Mouse (Mus musculus): ENCODE results near the gene Dgat2l6.

Gene Dgat2l6

GRCm38 (mm10) chrX:100524471-100524870 lies at the start of gene Dgat2l6:
Gene Dgat2l6, plus strand, starts transcription at chrX:100524838.
- no peak for DNase-seq (ENCODE audit: low read depth, low spot score)

- DNase-seq (ENCODE audit: low read depth, low spot score), result no peak
These were observed 48.9 kb upstream of the Dgat2l6 start for GRCm38 (mm10) chrX:100475569-100476223.

- peak; percentile 62 for DNase-seq (ENCODE audit: low read depth, low spot score)
These were observed 44.3 kb upstream of the Dgat2l6 start for GRCm38 (mm10) chrX:100480317-100480716.

- DNase-seq (ENCODE audit: low read depth, low spot score), result no peak
These were observed 31.1 kb upstream of the Dgat2l6 start for GRCm38 (mm10) chrX:100493500-100494067.

- DNase-seq (ENCODE audit: low read depth, low spot score), result peak; percentile 90
These were observed 30.3 kb upstream of the Dgat2l6 start, which contains the start of gene Igbp1 for GRCm38 (mm10) chrX:100494068-100494978. Gene Igbp1, plus strand, starts transcription at chrX:100494291.

GRCm38 (mm10) chrX:100504175-100504851 lies 20.3 kb upstream of the Dgat2l6 start:
- DNase-seq (ENCODE audit: low read depth, low spot score), result no peak

- no peak for DNase-seq (ENCODE audit: low read depth, low spot score)
These were observed 16.5 kb upstream of the Dgat2l6 start for GRCm38 (mm10) chrX:100508164-100508563.

GRCm38 (mm10) chrX:100509921-100510320 lies 14.7 kb upstream of the Dgat2l6 start:
- DNase-seq (ENCODE audit: low read depth, low spot score), result no peak

GRCm38 (mm10) chrX:100516683-100517082 lies 8.0 kb upstream of the Dgat2l6 start:
- no peak for DNase-seq (ENCODE audit: low read depth, low spot score)

GRCm38 (mm10) chrX:100517626-100518025 lies 7.0 kb upstream of the Dgat2l6 start:
- no peak for DNase-seq (ENCODE audit: low read depth, low spot score)

- no peak for DNase-seq (ENCODE audit: low read depth, low spot score)
These were observed 6.1 kb upstream of the Dgat2l6 start for GRCm38 (mm10) chrX:100518532-100518931.

GRCm38 (mm10) chrX:100556026-100556425 lies 31.4 kb downstream of the Dgat2l6 start:
- no peak for DNase-seq (ENCODE audit: low read depth, low spot score)

- DNase-seq (ENCODE audit: low read depth, low spot score), result no peak
These were observed 41.1 kb downstream of the Dgat2l6 start for GRCm38 (mm10) chrX:100565696-100566095.

GRCm38 (mm10) chrX:100571951-100572350 lies 47.3 kb downstream of the Dgat2l6 start, which contains the start of gene Awat1:
Gene Awat1, plus strand, starts transcription at chrX:100572251.
- no peak for DNase-seq (ENCODE audit: low read depth, low spot score)

GRCm38 (mm10) chrX:100594791-100595190 lies 70.2 kb downstream of the Dgat2l6 start, which contains the start of gene P2ry4:
Gene P2ry4, minus strand, starts transcription at chrX:100594869.
- no peak for DNase-seq (ENCODE audit: low read depth, low spot score)
